Mouse (Mus musculus): ENCODE measurements around the gene Cyp1a1. TPM values are rescaled to one million over a fixed set of nuclear protein-coding genes. Genes with fewer than 3 reads are reported as not detected.
A peak's percentile ranks its signal among the peaks of the same experiment; 100 is the strongest.

Gene Cyp1a1
- polyA plus RNA-seq, 2 experiments from 2014 or later: not detected

- no peak for ATAC-seq
Measured at GRCm38 (mm10) chr9:57656631-57657350, 30.9 kb upstream of the Cyp1a1 start.

GRCm38 (mm10) chr9:57657843-57658242 lies 29.9 kb upstream of the Cyp1a1 start:
- ATAC-seq: no peak

- ATAC-seq: no peak
Measured at GRCm38 (mm10) chr9:57658970-57659369, 28.8 kb upstream of the Cyp1a1 start.

- ATAC-seq: peak; percentile 79
Measured at GRCm38 (mm10) chr9:57659774-57660173, 28.0 kb upstream of the Cyp1a1 start.

GRCm38 (mm10) chr9:57660501-57660900 lies 27.2 kb upstream of the Cyp1a1 start:
- ATAC-seq: no peak

GRCm38 (mm10) chr9:57661552-57661951 lies 26.2 kb upstream of the Cyp1a1 start:
- ATAC-seq: no peak

GRCm38 (mm10) chr9:57664616-57665015 lies 23.1 kb upstream of the Cyp1a1 start:
- no peak for ATAC-seq

- ATAC-seq: no peak
Measured at GRCm38 (mm10) chr9:57666536-57666935, 21.2 kb upstream of the Cyp1a1 start.

GRCm38 (mm10) chr9:57667136-57667535 lies 20.6 kb upstream of the Cyp1a1 start:
- peak; percentile 47 for ATAC-seq

- no peak for ATAC-seq
Measured at GRCm38 (mm10) chr9:57667817-57668216, 19.9 kb upstream of the Cyp1a1 start.

- no peak for ATAC-seq
Measured at GRCm38 (mm10) chr9:57668277-57668676, 19.5 kb upstream of the Cyp1a1 start.

GRCm38 (mm10) chr9:57669566-57669965 lies 18.2 kb upstream of the Cyp1a1 start:
- ATAC-seq: no peak

- ATAC-seq: no peak
Measured at GRCm38 (mm10) chr9:57671037-57671436, 16.7 kb upstream of the Cyp1a1 start.

GRCm38 (mm10) chr9:57671500-57671899 lies 16.2 kb upstream of the Cyp1a1 start:
- no peak for ATAC-seq

GRCm38 (mm10) chr9:57681411-57681810 lies 6.3 kb upstream of the Cyp1a1 start:
- no peak for ATAC-seq

GRCm38 (mm10) chr9:57683520-57683919 lies 4.2 kb upstream of the Cyp1a1 start, which contains the start of gene Cyp1a2:
Gene Cyp1a2 (minus strand): TSS chr9:57683703.
- ATAC-seq: no peak

- ATAC-seq: no peak
Measured at GRCm38 (mm10) chr9:57686011-57686410, 1.7 kb upstream of the Cyp1a1 start.

- no peak for ATAC-seq
Measured at GRCm38 (mm10) chr9:57688158-57688557, 430 bp downstream of the Cyp1a1 start.

- no peak for ATAC-seq
Measured at GRCm38 (mm10) chr9:57688606-57689005, 878 bp downstream of the Cyp1a1 start.

- ATAC-seq: no peak
Measured at GRCm38 (mm10) chr9:57694108-57694507, 6.4 kb downstream of the Cyp1a1 start.

GRCm38 (mm10) chr9:57696380-57697285 lies 8.9 kb downstream of the Cyp1a1 start:
- ATAC-seq: no peak

- ATAC-seq: no peak
Measured at GRCm38 (mm10) chr9:57697380-57697779, 9.7 kb downstream of the Cyp1a1 start.

- no peak for ATAC-seq
Measured at GRCm38 (mm10) chr9:57698466-57699150, 10.9 kb downstream of the Cyp1a1 start.
